Mouse (Mus musculus) common myeloid progenitor, adult 5-6 weeks (primary cell): ENCODE results near the gene Negr1. TPM values are rescaled to one million over a fixed set of nuclear protein-coding genes. Genes with fewer than 3 reads are reported as not detected.

Experiments
- ATAC-seq: replicated peaks from 2 replicates; pipeline ENCODE4 v1.8.0; 2016; ENCODE audit warnings: low read depth, mild to moderate bottlenecking, moderate TSS enrichment, inconsistent platforms; ENCODE audit not compliant: poor library complexity, severe bottlenecking
- total RNA-seq: library from RNA; stranded (forward); fragments of 200-1000, 187-1606 nt; gene quantifications from 2 replicates; pipeline ENCODE4 v1.2.3, GENCODE M21; 2017

Negr1 gene
- not detected in 2 replicates for total RNA-seq

DNA sequence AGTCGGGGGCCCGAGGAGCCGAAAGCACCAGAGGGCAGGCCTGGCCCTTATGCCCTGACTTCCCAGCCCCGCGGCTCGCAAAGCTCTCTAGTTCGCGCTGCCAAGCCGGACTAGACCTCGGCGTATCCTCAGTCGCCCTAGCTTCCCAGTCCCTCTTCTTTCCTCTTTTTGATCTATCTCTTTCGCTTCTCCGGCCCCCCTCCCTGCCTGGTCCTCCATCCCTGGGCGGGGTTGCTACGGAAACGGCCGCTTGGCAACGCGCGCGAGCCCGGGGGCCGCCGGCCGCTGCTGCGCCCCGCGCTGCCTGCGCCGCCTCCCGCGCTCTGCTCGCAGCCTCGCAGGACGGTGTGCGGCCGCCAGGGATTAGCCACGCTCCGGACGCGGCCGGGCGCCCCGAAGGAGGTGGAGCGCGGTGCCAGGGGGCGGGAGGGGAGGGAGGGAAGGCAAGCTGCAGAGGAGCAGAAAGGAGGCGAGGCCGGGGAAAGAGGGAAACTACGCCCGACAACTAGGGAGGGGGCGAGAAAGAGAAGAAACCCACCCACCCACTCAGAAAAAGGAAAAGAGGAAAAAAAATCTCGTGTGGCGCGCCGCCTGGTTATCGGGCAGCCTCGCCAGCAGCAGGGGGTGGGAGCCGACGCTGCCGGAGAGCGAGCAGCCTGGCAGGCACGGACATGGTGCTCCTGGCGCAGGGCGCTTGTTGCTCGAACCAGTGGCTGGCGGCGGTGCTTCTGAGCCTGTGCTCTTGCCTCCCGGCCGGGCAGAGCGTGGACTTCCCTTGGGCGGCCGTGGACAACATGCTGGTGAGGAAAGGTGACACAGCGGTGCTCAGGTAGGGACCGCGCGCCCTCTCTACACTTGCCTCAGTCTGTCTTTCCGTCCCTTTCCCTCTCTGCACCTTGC, at the start of gene Negr1:
TSS of gene Negr1 (plus strand) at position 271 of the 900 bp plus-strand sequence.
- ATAC-seq, result peak; percentile 46

DNA sequence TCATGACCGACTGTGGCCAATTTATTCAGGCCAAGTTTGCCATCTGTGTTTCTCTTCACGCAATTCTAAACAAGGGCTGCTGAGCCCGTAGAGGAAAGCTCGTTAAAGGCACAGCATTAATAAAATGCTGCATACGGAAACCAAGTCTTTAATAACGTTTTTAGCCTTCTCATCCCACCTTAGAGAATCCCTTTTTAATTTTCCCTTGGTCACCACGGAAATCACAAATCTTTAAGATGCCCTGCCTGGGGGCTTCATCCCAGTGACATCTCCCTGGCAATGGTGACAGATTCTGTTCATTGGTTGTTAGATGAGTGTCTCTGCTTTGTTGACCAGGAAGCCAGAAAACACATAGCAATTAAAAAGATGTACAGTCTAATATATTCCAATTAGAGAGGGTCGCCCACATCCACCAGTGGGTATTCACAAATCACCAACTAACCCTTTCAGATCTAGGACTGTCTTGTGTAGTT, 35.1 kb upstream of the Negr1 start:
- ATAC-seq, result no peak

DNA sequence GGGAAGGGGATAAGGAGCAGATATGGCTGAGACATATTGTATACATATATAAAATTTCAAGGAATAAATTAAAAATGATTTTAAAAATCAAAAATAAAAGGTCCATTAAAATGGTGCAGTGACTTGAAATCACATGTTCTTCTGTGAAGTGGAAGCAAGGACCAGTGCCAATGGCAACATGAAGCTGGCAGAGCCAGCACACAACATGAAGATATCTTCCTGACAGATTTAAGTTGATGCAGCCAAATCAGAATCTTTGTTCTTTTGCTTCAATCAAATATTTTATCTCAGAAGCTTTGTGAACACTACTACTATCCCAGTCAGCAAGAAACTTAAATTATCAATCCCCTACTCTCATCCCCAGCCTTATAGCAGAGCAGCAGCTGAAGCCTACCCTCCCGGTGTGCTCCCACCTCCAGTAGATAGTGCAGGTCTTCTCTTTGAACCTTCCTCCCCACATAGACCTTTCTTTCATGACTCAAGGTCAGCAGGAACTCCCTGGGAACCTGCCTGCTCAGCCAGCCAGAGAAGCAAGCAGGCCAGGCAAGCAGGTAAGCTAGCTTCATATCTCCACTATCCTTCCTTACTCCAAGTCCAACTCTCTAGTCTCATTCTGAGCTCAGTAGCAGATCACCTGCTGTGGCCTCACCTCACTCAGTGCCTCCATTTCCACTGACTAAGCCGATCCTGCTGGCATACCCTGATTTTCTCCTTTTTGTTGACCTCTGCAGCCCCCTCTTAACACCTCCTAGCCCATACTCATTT, 34.2 kb upstream of the Negr1 start:
- ATAC-seq, result no peak

DNA sequence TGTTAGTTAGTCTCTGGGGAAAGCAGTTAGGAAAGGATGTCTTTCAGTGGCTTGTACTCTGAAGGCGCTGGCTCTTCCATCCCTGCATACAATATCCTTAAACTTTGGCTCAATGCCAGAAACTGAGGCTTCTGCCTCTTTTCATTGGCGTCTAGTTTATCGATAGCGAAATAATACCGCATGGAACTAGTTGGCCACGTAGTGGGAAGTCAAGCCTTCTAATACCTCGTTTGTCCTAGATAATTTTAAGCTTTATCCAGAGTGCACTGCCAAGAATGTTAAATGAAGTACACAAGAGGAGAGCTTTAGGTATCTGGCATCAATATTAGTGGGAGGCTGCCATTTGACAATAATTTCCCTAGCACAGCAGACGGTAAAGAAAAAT, 2.2 kb upstream of the Negr1 start:
- no peak for ATAC-seq

DNA sequence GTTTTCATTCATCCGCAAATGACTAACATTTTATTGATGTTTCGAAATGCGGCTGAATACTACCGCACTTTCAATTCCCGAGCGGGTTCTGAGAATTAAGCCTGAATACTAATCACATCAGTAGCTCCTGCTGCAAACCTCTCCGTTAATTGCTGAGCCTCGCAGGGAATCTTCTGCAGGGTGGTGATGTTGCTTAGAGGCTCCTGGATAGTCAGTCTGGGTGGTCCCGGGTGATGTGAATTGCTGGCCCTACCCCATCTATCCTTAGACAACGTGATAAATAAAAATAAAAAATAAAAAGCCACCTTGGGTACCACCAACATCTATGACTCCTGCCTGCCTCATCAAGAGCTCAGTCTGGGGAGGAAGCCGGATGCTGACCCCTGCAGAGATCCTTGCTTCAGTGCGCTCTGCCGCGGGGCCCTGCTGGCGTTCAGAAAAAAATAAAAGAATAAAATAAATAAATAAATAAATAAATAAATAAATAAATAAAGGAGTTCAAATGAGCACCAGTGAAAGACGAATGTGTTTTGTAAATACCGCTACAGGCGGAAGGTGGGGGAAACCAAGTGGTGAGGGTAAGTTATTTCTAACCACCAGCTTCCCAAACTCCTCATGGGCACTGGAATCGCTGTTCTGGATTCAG, 1.6 kb upstream of the Negr1 start:
- ATAC-seq, result no peak

DNA sequence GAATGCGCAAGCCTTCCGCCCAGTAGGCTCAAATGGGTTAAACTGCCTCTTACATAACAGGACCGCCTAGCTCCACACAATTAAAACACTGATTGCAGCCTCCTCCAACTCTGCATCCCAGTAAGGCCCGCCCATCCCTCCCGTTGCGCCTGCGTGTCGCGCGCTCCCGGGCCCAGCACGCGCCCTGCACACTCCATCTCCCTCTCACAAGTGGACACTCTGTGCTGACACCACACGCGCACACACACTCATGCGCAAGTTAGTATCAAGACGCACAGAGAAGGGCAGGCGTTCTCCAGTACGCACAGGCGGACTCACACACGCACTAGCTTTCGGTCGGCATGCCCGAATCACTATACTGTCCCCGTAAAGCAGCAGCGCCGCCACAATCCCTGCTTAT, 828 bp upstream of the Negr1 start:
- ATAC-seq, result peak; percentile 33

DNA sequence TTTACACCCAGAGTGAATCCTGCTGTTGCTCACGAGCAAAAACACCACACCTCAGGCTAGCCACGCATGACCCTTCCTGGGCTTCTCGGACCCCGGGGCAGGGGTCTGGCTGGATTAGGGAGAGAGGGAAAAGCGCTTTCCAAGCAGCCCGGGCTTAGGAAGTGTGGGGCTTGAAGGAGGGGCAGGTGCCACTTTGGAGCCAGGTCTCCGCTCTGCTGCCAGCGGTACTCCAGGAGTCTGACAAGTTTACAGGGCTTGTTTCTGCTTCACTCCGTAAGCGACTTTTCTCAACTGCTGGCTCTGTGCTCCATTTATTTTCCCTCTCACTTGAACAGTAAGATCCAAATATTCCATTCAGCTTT, 811 bp downstream of the Negr1 start:
- ATAC-seq, result no peak

DNA sequence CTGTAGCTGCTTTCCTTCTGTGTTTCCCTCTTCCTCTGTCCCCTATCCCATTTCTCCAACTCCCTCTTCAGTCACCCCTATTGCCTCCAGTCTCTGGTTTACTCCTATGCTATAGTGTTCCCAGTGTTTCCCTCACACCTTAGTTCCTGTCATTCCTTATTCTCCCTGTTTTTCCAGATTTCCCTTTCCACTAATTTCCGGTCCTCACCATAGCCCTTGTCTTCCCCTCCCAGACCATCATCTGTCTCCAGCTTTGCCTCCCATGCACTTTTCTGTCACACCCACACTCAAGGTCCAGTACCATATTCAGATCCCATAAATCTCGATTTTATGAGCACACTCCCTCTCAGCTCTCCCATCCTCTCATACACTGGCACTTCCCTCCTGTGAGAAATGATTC, 1.2 kb downstream of the Negr1 start:
- no peak for ATAC-seq

DNA sequence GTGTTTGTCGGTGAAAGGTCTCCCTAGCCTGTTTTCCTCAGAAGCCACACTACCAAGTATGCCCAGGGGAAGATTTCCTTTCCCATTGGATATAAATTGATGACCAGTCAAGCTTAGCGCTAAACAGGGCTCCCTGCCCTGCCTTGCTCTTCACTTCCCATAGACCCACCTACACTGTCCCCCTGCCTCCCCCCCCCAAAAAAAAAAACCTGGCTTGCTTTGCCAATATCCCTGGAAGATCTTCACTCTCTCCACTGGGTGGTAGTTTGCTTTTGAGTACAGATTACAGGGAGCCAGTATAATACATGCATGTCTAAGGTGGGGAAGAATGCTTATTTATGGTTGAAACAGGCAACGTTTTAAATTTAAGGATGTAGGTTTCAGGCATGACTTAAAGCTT, 1.8 kb downstream of the Negr1 start:
- no peak for ATAC-seq

DNA sequence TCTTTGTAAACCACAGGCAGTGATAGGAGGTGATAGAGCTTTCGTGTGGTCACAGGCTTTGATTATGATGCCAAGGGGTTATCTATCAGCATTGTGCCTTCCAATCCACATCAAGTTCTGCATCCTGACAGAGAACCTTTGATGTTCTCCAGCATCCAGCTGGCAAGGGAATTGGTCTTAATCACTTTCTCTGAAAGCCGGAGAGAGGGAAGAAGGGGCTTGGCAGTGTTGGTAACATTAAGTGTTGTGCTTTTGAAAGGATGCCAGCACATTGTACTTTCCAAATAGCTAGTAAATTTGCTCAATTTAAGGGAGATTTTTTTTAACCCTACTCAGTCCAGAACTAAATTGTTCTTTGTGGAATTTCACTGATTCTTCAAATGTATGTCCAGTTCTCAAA, 11.9 kb downstream of the Negr1 start:
- ATAC-seq, result no peak

DNA sequence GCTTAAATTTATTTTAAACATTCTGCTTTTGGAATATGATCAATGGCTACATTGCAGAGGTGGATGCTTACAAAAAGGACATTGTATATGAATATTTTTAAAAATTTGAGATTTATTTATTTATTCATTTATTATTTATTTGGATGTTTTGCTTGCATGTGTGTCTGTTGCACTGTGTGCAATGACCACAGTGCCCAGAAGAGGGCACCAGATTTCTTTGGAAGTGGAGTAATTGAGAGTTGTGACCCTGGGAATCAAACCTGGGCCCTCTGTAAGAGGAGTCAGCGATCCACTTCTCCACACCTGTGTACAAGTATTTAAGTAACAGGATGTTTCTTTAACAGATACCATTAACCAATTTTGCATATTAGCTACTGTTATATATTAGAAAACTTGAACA, 14.7 kb downstream of the Negr1 start:
- ATAC-seq, result no peak

DNA sequence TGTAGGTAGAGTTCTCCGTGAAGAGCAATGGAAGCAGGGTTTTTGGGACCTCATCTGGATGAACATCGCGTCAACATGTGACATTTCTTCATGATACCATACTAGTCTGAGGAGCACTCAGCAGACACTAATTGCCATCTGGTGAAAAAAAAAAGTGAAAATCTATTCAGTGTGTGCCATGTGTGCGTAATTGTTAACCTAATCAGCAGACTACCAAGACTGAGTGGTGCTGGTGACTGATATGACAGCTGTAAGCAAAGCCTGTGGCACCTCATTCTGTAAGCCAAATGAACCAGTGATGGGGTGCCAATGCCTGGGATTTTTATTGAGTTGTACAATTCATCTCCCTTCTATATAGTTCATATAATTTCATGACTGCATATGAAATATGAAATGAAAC, 29.0 kb downstream of the Negr1 start:
- no peak for ATAC-seq

DNA sequence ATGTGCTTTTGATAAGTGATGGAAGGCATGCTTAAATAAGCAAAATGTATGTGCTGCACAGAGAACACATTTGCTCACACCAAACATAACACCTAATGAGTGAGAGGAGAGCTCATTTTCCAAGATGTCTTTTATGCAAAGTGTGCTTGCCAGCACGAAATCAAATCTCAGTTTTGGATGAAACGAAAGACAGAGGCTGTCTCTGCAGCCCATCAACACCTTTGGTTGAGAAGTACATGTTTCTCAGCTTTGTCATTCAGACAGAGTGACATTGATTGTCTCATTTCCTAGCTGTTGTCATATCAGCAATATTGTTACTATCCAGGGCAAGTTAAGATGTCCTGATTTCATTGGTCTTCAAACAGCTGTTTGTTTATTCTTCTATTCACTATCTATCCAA, 29.5 kb downstream of the Negr1 start:
- no peak for ATAC-seq

DNA sequence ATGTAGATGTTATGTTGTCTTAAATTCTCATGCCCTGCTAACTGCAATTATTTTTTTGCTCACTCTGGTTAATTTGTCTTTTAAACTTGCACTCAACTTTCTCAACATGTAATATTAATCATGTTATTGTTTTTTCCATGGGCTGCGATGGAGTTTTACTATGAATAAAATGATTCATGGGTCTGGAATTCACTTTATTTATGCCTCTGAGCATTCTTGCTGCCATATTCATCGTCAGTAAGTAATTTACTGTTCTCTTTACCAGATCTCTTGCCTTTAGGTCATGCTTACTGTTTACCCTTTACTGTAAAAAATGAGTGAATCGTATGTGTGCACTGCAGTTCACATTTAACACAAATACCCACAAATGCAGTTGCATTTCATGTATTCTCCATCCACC, 45.3 kb downstream of the Negr1 start:
- ATAC-seq, result no peak

DNA sequence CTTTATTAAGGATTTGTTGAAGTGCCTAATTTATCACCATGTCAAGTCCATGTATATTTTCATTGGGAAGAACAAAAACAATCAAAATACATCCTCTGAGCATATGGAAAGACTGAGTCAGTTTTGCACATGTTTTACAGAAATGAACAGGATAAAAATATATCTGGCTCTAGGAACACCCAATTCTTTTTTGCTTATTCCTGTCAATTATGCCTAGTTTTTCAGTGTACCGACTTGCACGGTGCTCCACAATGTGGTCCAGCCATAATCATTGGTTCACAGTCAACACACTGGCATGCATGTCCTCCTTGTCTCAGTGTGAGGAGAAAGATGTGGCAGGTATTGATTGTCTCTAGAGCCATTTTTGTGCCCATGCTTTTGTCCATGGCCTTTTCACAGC, 58.3 kb downstream of the Negr1 start:
- ATAC-seq, result no peak

DNA sequence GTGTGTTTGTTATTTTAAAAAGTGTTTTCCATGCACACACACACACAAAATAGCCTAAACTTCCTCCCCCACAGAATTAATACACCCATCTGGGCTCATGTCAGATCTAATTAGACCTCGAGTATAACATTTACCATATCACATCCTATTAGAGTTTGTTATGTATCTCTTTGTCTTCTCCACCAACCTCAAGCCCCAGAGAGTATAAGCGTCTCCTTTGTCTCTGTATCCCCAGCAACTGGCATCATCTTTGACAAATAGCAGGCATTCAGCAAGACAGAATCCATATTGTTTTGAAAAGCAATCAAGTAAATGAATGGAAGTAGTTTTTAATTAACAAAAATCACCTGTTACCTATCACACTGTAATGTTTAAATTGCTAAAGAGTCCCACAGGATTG, 67.0 kb downstream of the Negr1 start:
- ATAC-seq, result no peak

DNA sequence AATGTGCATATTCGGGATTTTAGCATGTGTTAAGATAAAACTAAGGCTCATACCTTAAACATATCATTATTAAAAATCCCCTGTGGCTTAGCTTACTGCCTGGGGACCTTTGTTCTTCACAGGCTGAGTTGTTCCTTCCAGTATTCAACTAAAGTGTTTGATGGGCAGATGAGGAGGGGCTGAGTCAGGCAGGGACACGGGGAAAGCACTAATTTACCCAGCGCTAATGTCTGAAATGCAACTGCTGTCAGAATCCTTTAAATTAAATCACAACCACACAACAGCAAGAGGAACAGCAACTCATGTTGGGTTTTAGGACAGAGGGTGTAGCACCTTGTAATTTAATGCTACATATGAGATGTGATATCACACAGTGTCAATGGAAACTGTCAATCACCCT, 71.3 kb downstream of the Negr1 start:
- ATAC-seq, result no peak

DNA sequence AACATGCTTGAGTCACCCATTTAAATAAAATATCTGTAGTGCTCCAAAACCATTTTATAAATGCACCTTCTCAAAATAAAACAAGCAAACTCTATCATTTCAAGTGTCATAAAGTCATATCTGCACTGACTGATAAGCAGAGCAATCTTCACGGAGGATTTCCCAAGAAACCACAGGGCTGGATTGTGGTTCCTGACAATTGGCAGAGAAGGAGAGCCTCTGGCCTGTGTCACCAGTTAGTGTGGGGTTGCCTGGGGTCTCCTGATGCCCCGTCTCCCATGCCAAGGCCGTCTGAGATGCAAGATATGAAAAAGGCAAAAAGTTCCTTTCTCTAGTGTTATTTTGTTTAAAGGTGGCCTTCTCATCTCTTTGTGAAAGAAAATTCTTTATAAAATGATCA, 77.8 kb downstream of the Negr1 start:
- peak; percentile 51; the same call in 1 of the 2 replicates for ATAC-seq

DNA sequence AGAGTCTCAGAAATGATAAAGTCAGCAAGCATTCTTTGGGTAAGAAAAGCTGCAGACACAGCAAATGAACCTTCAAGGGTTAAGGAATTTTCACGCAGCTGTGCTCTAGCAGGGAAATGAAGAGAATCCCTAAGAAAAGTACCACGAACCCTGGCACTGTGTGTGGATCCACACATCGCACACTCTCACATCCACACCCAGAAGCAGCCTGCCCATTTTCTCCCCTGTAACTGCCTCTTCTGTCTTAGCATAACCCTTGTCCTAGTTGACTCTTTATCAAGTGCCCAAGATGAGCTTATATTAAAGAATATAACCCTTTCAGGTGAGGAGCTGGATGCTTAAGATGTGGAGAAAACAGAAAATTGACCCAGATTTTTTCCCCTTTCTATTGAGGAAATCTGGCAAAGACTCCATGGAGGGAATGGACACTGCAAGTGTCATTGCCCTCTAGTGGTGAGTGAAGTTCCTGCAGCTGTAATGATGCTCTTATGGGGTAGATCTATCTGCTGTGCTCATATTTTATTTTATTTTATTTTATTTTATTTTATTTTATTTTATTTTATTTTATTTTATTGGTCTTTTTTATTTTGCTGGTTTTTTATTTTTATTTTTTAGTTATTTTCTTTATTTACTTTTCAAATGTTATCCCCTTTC, 82.2 kb downstream of the Negr1 start:
- ATAC-seq, result peak; percentile 95

DNA sequence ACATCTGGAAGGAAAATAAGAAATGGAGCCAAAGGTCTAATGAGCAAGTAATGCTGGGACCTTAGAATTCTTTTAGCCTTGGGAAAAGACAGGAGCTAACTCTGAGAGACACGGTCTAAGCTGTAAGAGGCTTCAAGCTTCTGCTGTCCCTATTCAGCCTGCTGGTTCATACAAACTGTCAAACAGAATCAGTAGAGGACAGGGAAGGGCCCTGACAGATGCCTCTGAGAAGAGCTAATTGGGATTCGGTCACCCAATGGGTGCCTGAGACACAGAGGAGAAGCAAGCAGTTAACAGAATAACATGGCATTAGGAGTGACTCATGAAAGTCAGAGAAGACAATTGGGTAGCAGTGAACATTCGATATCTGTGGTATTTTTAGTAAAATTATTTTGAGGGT, 86.8 kb downstream of the Negr1 start:
- ATAC-seq, result no peak
